Mouse (Mus musculus): ENCODE data around the gene Gm11541. TPM values are rescaled to one million over a fixed set of nuclear protein-coding genes. Genes with fewer than 3 reads are reported as not detected.
"Not testable (repeated sequence)": the region's sequence is repeated elsewhere in the genome, so short reads cannot be mapped to it uniquely, and the experiment has no call there.

Gm11541 gene
- polyA plus RNA-seq, 1 experiment from 2014 or later = 0.98 TPM

DNA sequence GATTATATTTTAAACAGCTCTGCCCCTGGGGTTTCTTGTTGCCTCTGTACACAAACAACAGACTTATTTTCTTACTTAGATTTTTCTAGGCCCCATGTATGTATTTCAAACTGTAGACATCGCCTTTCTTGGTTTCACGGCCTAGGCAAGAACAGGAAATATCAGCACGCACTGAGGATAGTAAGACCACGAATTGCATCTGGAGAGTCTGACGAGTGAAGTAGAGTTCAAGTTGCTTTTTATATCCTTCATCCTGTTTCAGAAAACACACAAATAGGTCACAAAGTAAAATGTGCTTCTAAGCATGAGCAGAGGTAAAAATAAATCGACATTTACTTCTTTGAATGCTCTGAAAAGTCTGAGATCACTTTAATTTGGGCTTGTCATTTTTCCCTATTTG is 8.8 kb downstream of the Gm11541 start:
- H3K4me1 ChIP-seq = 0 out of 2 replicates have a peak, but pooled peaks cover 5% of the 10 kb centered on the region
- no peak overlapping the region for H3K27ac ChIP-seq
- no peaks in the 10 kb centered on the region for H3K9me3 ChIP-seq
- H3K4me3 ChIP-seq = no peak overlapping the region
- no peak overlapping the region for H3K4me2 ChIP-seq
- no peak for ATAC-seq (ENCODE audit: borderline replicate concordance, extremely low read depth, low FRiP score, low TSS enrichment)
- no peaks in the 10 kb centered on the region for H3K36me3 ChIP-seq
- no peak overlapping the region for H3K9ac ChIP-seq
- 66% methylated on average over 6 of the region's 6 CpGs for WGBS
- no peaks in the 10 kb centered on the region for H3K27me3 ChIP-seq

- ATAC-seq (ENCODE audit: borderline replicate concordance, extremely low read depth, low FRiP score, low TSS enrichment); H3K27me3 ChIP-seq; H3K27ac ChIP-seq; H3K9ac ChIP-seq; H3K4me2 ChIP-seq; H3K36me3 ChIP-seq; H3K4me1 ChIP-seq; H3K9me3 ChIP-seq; H3K4me3 ChIP-seq: not testable (repeated sequence)
Observed at GRCm38 (mm10) chr11:94692502-94692901, 11.8 kb downstream of the Gm11541 start.

DNA sequence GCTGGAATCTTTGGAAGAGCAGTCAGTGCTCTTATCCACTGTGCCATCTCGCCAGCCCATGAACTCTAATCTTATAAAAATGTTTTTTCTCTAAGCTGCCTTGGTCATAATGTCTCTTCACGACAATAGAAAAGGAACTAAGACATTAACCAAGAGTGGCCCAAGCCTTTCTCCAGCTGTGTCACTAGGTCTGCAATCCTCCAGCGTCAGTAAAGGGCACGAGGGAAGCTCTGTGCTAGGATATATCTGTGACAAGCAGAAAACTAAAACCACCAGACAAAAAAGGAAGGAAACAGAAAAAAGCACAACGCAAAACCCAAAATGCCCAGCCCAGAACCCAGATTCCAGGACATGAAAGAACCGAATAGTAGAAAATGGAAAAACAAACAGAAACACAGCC is 17.1 kb downstream of the Gm11541 start:
- Histone ChIP-seq H3K9ac (no peak overlapping the region), H3K9me3 (no peaks in the 10 kb centered on the region), H3K27ac (no peak overlapping the region), H3K4me3 (no peak overlapping the region), H3K4me2 (no peak overlapping the region), H3K36me3 (no peaks in the 10 kb centered on the region), H3K27me3 (no peaks in the 10 kb centered on the region), H3K4me1 (no peaks in the 10 kb centered on the region)
- WGBS = 73% methylated on average over 6 of the region's 6 CpGs
- no peak for ATAC-seq (ENCODE audit: borderline replicate concordance, extremely low read depth, low FRiP score, low TSS enrichment)

DNA sequence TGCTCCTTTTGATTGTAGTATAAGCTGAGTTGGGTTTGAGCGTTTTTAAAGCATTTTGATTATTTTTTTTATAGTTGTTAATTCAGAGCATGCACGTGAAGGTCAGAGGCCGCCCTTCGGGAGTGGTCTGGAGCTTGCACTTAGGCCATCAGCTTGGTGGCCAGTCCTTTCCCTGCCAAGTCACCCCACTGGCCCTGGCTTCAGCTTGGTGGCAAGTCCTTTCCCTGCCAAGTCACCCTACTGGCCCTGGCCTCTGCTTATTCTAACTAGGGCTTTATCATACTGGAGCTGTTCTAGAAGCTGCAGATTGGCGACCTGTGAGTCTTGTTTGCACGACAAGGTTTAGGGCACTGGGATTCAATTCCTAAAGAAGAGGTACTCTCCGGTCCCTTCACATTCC is 21.9 kb downstream of the Gm11541 start:
- no peak for ATAC-seq (ENCODE audit: borderline replicate concordance, extremely low read depth, low FRiP score, low TSS enrichment)
- Histone ChIP-seq H3K9ac (no peak overlapping the region), H3K4me1 (peaks cover 4% of the 10 kb centered on the region; the same call in 1 of the 2 replicates), H3K36me3 (no peaks in the 10 kb centered on the region), H3K27me3 (no peaks in the 10 kb centered on the region), H3K27ac (no peak overlapping the region), H3K4me3 (no peak overlapping the region), H3K4me2 (no peak overlapping the region), H3K9me3 (no peaks in the 10 kb centered on the region)
- WGBS = 66% methylated on average over 7 of the region's 7 CpGs

GRCm38 (mm10) chr11:94681640-94682039 is 22.7 kb downstream of the Gm11541 start:
- 67% methylated on average over 4 of the region's 4 CpGs for WGBS
- peaks cover 4% of the 10 kb centered on the region; the same call in 1 of the 2 replicates for H3K4me1 ChIP-seq
- ATAC-seq (ENCODE audit: borderline replicate concordance, extremely low read depth, low FRiP score, low TSS enrichment) = no peak
- no peak overlapping the region for H3K4me2 ChIP-seq
- H3K9me3 ChIP-seq = no peaks in the 10 kb centered on the region
- H3K36me3 ChIP-seq = no peaks in the 10 kb centered on the region
- no peaks in the 10 kb centered on the region for H3K27me3 ChIP-seq
- no peak overlapping the region for H3K27ac ChIP-seq
- no peak overlapping the region for H3K4me3 ChIP-seq
- H3K9ac ChIP-seq = no peak overlapping the region

- no peaks in the 10 kb centered on the region for H3K36me3 ChIP-seq
- no peaks in the 10 kb centered on the region for H3K27me3 ChIP-seq
- H3K4me1 ChIP-seq = peaks cover 14% of the 10 kb centered on the region
- H3K4me3 ChIP-seq = no peak overlapping the region
- H3K9ac ChIP-seq = no peak overlapping the region
- H3K4me2 ChIP-seq = no peak overlapping the region
- no peaks in the 10 kb centered on the region for H3K9me3 ChIP-seq
- no peak overlapping the region for H3K27ac ChIP-seq
- ATAC-seq (ENCODE audit: borderline replicate concordance, extremely low read depth, low FRiP score, low TSS enrichment) = no peak
Observed at GRCm38 (mm10) chr11:94680639-94681038, 23.7 kb downstream of the Gm11541 start.

- ATAC-seq (ENCODE audit: borderline replicate concordance, extremely low read depth, low FRiP score, low TSS enrichment) = no peak
- whole genome bisulfite sequencing = 31% methylated on average over 15 of the region's 15 CpGs
- H3K9ac ChIP-seq = peak overlapping the region; percentile 98
Observed at GRCm38 (mm10) chr11:94677607-94678145, 26.6 kb downstream of the Gm11541 start.

DNA sequence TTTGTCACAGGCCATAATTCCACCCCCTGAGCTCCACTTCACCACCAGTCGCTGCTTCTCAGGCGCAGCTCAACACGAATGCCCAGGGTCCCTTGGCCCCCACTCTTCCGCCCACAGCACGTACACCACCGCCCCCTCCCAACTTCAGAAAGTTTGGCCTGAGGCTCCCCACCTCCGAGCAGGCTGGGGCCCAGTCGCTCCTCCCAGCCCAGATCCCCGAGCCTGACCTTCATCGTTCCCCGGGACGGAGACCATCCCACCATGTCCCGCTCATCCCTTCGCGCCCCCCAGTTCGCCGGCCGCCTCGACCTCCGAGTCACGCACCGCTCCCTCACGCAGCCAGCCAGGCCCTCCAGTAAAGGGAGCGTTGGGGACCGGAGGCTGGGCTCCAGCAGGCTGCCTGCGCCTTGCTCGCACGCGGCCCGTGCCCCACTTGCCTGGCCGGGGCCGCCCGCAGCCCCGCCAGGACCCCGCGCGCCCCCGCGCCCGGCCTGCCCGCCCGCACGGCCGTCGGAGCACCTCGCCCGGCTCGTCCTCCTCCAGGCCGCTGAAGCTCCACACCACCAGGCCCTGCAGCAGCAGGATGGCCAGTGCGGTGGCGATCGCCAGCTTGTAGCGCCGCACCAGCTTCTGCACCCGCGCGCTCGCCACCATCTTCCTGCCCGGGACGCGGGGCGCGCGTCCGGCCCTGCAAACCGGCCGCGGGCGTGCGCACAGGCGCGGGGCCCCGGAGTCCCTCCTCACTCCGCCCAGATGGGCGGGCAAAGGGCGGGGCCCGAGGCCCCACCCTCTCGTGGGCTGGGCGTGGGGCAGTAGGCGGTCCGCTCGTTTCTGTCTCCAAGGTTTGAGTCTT is 27.3 kb downstream of the Gm11541 start, which contains the start of gene Xylt2:
Xylt2 (minus strand) TSS at position 762 of the 853 bp plus-strand sequence.
- H3K4me2 ChIP-seq = peak within 1 kb of the TSS; percentile 67
- ATAC-seq (ENCODE audit: borderline replicate concordance, extremely low read depth, low FRiP score, low TSS enrichment) = peak; percentile 96
- no peaks in the 10 kb centered on the region for H3K9me3 ChIP-seq
- peak within 1 kb of the TSS; percentile 98 for H3K9ac ChIP-seq
- H3K27ac ChIP-seq = peak within 1 kb of the TSS; percentile 84
- no peaks in the 10 kb centered on the region for H3K27me3 ChIP-seq
- H3K4me1 ChIP-seq = peaks cover 31% of the 10 kb centered on the region
- no peaks in the 10 kb centered on the region for H3K36me3 ChIP-seq
- peak within 1 kb of the TSS; percentile 96 for H3K4me3 ChIP-seq
- under 1% methylated on average over 82 of the region's 82 CpGs for WGBS

More at GRCm38 (mm10) chr11:94677607-94678145, 26.6 kb downstream of the Gm11541 start:
- Histone ChIP-seq H3K27me3 (no peaks in the 10 kb centered on the region), H3K9me3 (no peaks in the 10 kb centered on the region), H3K36me3 (no peaks in the 10 kb centered on the region), H3K4me2 (peak overlapping the region; percentile 67), H3K4me1 (peaks cover 31% of the 10 kb centered on the region), H3K27ac (no peak overlapping the region), H3K4me3 (peak overlapping the region; percentile 96)

DNA sequence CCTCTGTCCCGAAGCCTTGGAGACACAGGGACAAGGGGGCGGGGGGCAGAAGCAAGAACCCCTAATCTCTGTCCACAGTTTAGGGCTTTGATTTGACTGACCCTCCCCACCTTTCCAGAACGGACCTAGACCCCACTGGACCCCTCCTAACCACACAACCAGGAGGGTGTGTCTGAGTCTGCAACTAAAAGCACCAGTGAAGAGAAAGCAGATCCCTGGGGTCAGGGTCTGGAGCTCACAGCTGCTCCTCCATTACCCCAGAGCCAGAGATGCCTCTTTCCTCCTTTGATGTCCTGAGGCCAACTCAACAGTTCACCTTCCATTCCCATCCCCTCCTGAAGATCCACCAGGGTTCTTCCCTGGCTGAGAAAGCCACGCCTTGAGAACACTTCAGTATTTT is 28.0 kb downstream of the Gm11541 start:
- no peak for ATAC-seq (ENCODE audit: borderline replicate concordance, extremely low read depth, low FRiP score, low TSS enrichment)
- Histone ChIP-seq H3K4me3 (peak overlapping the region; percentile 96), H3K27me3 (no peaks in the 10 kb centered on the region), H3K27ac (peak overlapping the region; percentile 84; the same call in 1 of the 2 replicates), H3K9ac (peak overlapping the region; percentile 98), H3K9me3 (no peaks in the 10 kb centered on the region), H3K4me1 (peaks cover 31% of the 10 kb centered on the region), H3K4me2 (peak overlapping the region; percentile 67), H3K36me3 (no peaks in the 10 kb centered on the region)
- 40% methylated on average over 4 of the region's 4 CpGs for WGBS

- WGBS = 67% methylated on average over 5 of the region's 5 CpGs
- Histone ChIP-seq H3K9me3 (no peaks in the 10 kb centered on the region), H3K9ac (no peak overlapping the region), H3K4me3 (no peak overlapping the region), H3K27me3 (no peaks in the 10 kb centered on the region), H3K4me2 (peak overlapping the region; percentile 67; the same call in 1 of the 2 replicates), H3K27ac (no peak overlapping the region), H3K36me3 (peaks cover 2% of the 10 kb centered on the region; the same call in 1 of the 2 replicates), H3K4me1 (peaks cover 31% of the 10 kb centered on the region)
- ATAC-seq (ENCODE audit: borderline replicate concordance, extremely low read depth, low FRiP score, low TSS enrichment) = no peak
Observed at GRCm38 (mm10) chr11:94675446-94675845, 28.9 kb downstream of the Gm11541 start.

GRCm38 (mm10) chr11:94674984-94675383 is 29.3 kb downstream of the Gm11541 start:
- H3K27ac ChIP-seq = no peak overlapping the region
- no peak overlapping the region for H3K9ac ChIP-seq
- H3K4me3 ChIP-seq = no peak overlapping the region
- WGBS = 79% methylated on average over 5 of the region's 5 CpGs
- ATAC-seq (ENCODE audit: borderline replicate concordance, extremely low read depth, low FRiP score, low TSS enrichment) = no peak
- no peaks in the 10 kb centered on the region for H3K9me3 ChIP-seq
- H3K36me3 ChIP-seq = peaks cover 6% of the 10 kb centered on the region; the same call in 1 of the 2 replicates
- H3K4me2 ChIP-seq = 0 out of 2 replicates have a peak overlapping the region, but pooled peaks have one; percentile 2
- peaks cover 31% of the 10 kb centered on the region for H3K4me1 ChIP-seq
- no peaks in the 10 kb centered on the region for H3K27me3 ChIP-seq

DNA sequence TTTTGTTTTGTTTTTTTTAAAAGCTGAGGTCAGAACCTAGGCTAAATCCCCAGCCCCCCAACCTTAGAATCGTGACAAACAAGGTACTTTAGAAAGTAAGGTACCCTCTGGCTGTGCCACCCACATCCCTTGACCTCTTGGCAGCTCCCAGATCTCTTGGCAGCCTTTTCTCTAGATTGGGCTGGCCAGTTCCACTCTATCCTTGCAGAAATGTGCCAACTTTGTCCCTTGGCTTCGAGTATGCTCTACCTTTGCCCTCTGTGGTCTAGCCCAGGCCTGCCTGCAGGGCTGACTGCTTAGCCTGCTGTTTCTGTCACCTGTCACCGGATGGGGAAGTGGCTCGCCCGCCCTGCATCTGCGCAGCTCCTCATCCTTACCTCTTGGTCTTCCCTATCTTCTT is 39.0 kb downstream of the Gm11541 start:
- H3K4me1 ChIP-seq = no peaks in the 10 kb centered on the region
- ATAC-seq (ENCODE audit: borderline replicate concordance, extremely low read depth, low FRiP score, low TSS enrichment) = no peak
- no peaks in the 10 kb centered on the region for H3K9me3 ChIP-seq
- H3K4me2 ChIP-seq = no peak overlapping the region
- H3K27me3 ChIP-seq = no peaks in the 10 kb centered on the region
- H3K27ac ChIP-seq = no peak overlapping the region
- WGBS = 85% methylated on average over 6 of the region's 6 CpGs
- peaks cover 71% of the 10 kb centered on the region for H3K36me3 ChIP-seq
- no peak overlapping the region for H3K9ac ChIP-seq
- H3K4me3 ChIP-seq = no peak overlapping the region
